Mouse (Mus musculus) kidney, adult 2 months (tissue): ENCODE data around the gene Pdzd7.

Experiments
- CTCF ChIP-seq: fragments of 200-500 bp; conservative IDR thresholded peaks from 2 replicates; pipeline ENCODE4 v1.5.1; 2011; ENCODE audit warnings: low read depth, mild to moderate bottlenecking, control low read depth, low read length, moderate library complexity, mixed read lengths; ENCODE audit not compliant: insufficient read depth, insufficient read length
- POLR2A ChIP-seq: fragments of 200-500 bp; IDR thresholded peaks from one replicate; pipeline ENCODE4 v1.6.1; 2011; ENCODE audit warnings: low read depth, low read length, control low read depth

DNA sequence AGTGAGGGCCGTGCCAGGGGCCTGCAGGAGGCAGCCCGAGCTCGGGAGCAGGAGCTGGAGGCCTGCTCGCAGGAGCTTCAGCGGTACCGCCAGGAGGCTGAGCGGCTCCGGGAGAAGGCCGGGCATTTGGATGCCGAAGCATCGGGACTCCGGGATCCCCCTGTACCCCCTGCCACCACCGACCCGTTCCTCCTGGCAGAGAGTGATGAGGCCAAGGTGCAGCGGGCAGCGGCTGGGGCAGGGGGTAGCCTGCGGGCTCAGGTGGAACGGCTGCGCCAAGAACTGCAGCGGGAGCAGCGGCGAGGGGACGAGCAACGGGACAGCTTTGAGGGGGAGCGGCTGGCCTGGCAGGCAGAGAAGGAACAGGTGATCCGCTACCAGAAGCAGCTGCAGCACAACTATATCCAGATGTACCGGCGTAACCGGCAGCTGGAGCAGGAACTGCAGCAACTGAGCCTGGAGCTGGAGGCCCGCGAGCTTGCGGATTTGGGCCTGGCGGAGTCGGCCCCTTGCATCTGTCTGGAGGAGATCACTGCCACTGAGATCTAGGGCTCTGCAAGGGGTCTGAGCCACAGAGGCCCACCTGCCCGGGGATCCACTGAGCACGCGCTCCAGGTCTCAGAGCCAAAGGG is 19.5 kb downstream of the Pdzd7 start:
- TF ChIP-seq POLR2A (no peak), CTCF (no peak)
